8 mouse cellular contexts compared by ENCODE assay signal in the genomic region with DNA sequence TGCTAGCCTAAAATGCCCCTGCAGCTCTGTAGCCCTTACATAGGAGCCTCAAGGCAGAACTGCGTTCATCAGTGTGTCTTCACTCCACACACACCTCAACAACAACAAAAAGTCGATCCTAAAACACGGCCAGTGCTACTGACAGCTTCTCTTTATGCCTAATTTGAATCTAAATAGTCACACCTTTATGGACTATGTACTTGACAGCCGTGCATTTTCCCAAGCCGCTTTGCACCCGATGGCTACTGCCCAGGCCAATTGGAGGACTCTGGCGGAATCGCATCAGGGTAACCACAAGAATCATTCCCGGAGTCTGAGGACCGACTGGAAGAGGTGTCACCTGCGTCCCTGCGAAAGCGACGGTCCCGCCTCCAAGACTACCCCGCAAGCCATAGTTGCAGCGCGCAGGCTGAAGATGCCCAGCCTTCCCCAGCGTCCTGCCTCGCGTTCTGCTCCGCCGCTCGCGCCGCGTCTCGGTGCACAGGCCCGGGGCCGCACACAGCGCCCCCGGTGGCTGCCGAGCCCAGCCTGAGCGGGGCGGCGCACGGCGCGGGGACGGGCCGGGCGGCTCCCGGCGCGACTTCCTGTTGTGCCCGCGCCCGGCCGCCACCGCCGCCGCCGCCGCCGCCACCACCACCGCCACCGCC. TPM values are rescaled to one million over a fixed set of nuclear protein-coding genes. Genes with fewer than 3 reads are reported as not detected.
DNase-seq lines count a peak whose midpoint lies in the region; ATAC-seq and TF ChIP-seq lines count a peak whose summit lies in the region.

A gene (plus strand): TSS at position 545 of the 647 bp plus-strand sequence.

- peak within 1 kb of the TSS; percentile 89 for H3K9ac ChIP-seq in lung, postnatal 0 days (replicated peaks; ENCODE audit: low read depth)

- peak; percentile 74 for ATAC-seq in lung, postnatal 0 days

- 1% methylated on average over 45 of the region's 57 CpGs for WGBS in hindbrain, embryonic 10.5 days
- 1% methylated on average over 36 of the region's 57 CpGs for WGBS in lung, postnatal 0 days

- H3K27ac ChIP-seq in hindbrain, embryonic 10.5 days: peak within 1 kb of the TSS; percentile 94
- H3K27ac ChIP-seq in lung, postnatal 0 days (ENCODE audit: low read length): peak within 1 kb of the TSS; percentile 96

- H3K27me3 ChIP-seq in hindbrain, embryonic 10.5 days (ENCODE audit: insufficient read depth, poor library complexity, severe bottlenecking): peaks cover 22% of the 10 kb centered on the region
- H3K27me3 ChIP-seq in lung, postnatal 0 days (replicated peaks; ENCODE audit: insufficient read depth, low read length): no peaks in the 10 kb centered on the region

- no peaks in the 10 kb centered on the region for H3K9me3 ChIP-seq in hindbrain, embryonic 10.5 days
- H3K9me3 ChIP-seq in lung, postnatal 0 days (ENCODE audit: low read length): no peaks in the 10 kb centered on the region

- H3K4me2 ChIP-seq in lung, postnatal 0 days (replicated peaks; ENCODE audit: low read depth, low read length): peak within 1 kb of the TSS; percentile 96

- TF ChIP-seq EP300 in lung, postnatal 0 days (IDR thresholded peaks at IDR 0.05): no peak

- peaks cover 57% of the 10 kb centered on the region for H3K4me1 ChIP-seq in hindbrain, embryonic 10.5 days (replicated peaks)
- peaks cover 22% of the 10 kb centered on the region for H3K4me1 ChIP-seq in lung, postnatal 0 days (ENCODE audit: insufficient read depth, low read depth, low read length)

- peak; percentile 78 for DNase-seq in Muller cell, postnatal 12 days (ENCODE audit: inconsistent ontology term)
- peak; percentile 84 for DNase-seq in cerebellum, adult 9-10 months
- DNase-seq in frontal cortex, adult 2 months (ENCODE audit: extremely low spot score in 1 of 2, low spot score in 1 of 2): peak in 1 of 2 experiments; percentile 78
- peak; percentile 74 for DNase-seq in hindbrain, embryonic 10.5 days (ENCODE audit: low spot score)
- DNase-seq in layer of hippocampus, postnatal 10 days (ENCODE audit: low spot score in 2 of 2): peak; percentile 73 to 84
- peak; percentile 81 for DNase-seq in lung, postnatal 0 days (ENCODE audit: low spot score)
- peak; percentile 39 for DNase-seq in ovary, postnatal 10 days (ENCODE audit: low spot score)
- DNase-seq in thymus, postnatal 14 days: peak; percentile 87

- peaks cover 19% of the 10 kb centered on the region for H3K36me3 ChIP-seq in hindbrain, embryonic 10.5 days
- peaks cover 10% of the 10 kb centered on the region; the same call in 1 of the 2 replicates for H3K36me3 ChIP-seq in lung, postnatal 0 days (ENCODE audit: insufficient read depth, low read length)

- TF ChIP-seq CTCF in lung, postnatal 0 days (IDR thresholded peaks at IDR 0.05): peak; percentile 73

- H3K4me3 ChIP-seq in hindbrain, embryonic 10.5 days: peak within 1 kb of the TSS; percentile 79
- peak within 1 kb of the TSS; percentile 81 for H3K4me3 ChIP-seq in lung, postnatal 0 days (ENCODE audit: low read depth, low read length)

RNA-seq across cellular contexts. Expression of the gene that starts here (rescaled TPM):
- polyA plus RNA-seq in frontal cortex, adult 2 months (2012; rRNA removed): 43.1 and 48.1 TPM in 2 replicates
- 27.3 and 27.5 TPM in 2 replicates for polyA plus RNA-seq in hindbrain, embryonic 10.5 days (2016; fragmentation: Nextera tagmentation; extraction: Ambion mirVana)
- 10 to 100 TPM; 41.7 to 53.5 TPM for total RNA-seq in layer of hippocampus, postnatal 10 days (2021)
- polyA plus RNA-seq in lung, postnatal 0 days (2015; fragmentation: Nextera tagmentation; extraction: Ambion mirVana): 58.7 and 60.7 TPM in 2 replicates
